Mouse (Mus musculus) kidney, adult 9 months (tissue): ENCODE measurements at regions not wholly inside any gene's neighbourhood (a gene's known extent, or its start where the extent isn't known, plus 50 kb on each side); places are given as distances from the start of the nearest gene placed in this dataset.

ENCODE experiments used
- DNase-seq: peaks from one replicate; pipeline ENCODE4 v3.0.0; 2022

- no peak for DNase-seq
Measured at GRCm38 (mm10) chr3:144137483-144137882, 67.5 kb downstream of the Lmo4 start.

GRCm38 (mm10) chr3:144136432-144136831 lies 68.6 kb downstream of the Lmo4 start:
- no peak for DNase-seq

GRCm38 (mm10) chr3:144135646-144136045 lies 69.4 kb downstream of the Lmo4 start:
- no peak for DNase-seq

- no peak for DNase-seq
Measured at GRCm38 (mm10) chr3:144128042-144128441, 77.0 kb downstream of the Lmo4 start.

- DNase-seq = no peak
Measured at GRCm38 (mm10) chr3:144124353-144124752, 80.7 kb downstream of the Lmo4 start.

GRCm38 (mm10) chr3:144123361-144124072 lies 81.5 kb downstream of the Lmo4 start:
- DNase-seq = no peak

- DNase-seq = no peak
Measured at GRCm38 (mm10) chr3:144119076-144119475, 85.9 kb downstream of the Lmo4 start.

- DNase-seq = no peak
Measured at GRCm38 (mm10) chr3:144113672-144114645, 91.1 kb downstream of the Lmo4 start.

- DNase-seq = no peak
Measured at GRCm38 (mm10) chr3:144110331-144111080, 94.5 kb downstream of the Lmo4 start.

- DNase-seq = no peak
Measured at GRCm38 (mm10) chr3:144109769-144110168, 95.3 kb downstream of the Lmo4 start.

GRCm38 (mm10) chr3:144108310-144108709 lies 96.7 kb downstream of the Lmo4 start:
- DNase-seq = no peak

- no peak for DNase-seq
Measured at GRCm38 (mm10) chr3:144107664-144108063, 97.4 kb downstream of the Lmo4 start.

GRCm38 (mm10) chr3:144104366-144104765 lies 100.7 kb downstream of the Lmo4 start:
- DNase-seq = no peak

GRCm38 (mm10) chr3:144099444-144099843 lies 105.6 kb downstream of the Lmo4 start:
- DNase-seq = no peak

- no peak for DNase-seq
Measured at GRCm38 (mm10) chr3:144098762-144099161, 106.3 kb downstream of the Lmo4 start.

- no peak for DNase-seq
Measured at GRCm38 (mm10) chr3:144091231-144091630, 113.8 kb downstream of the Lmo4 start.

- no peak for DNase-seq
Measured at GRCm38 (mm10) chr3:144089790-144090256, 115.2 kb downstream of the Lmo4 start.

GRCm38 (mm10) chr3:144088261-144088884 lies 116.6 kb downstream of the Lmo4 start:
- DNase-seq = no peak

- DNase-seq = no peak
Measured at GRCm38 (mm10) chr3:144087771-144088170, 117.2 kb downstream of the Lmo4 start.

- DNase-seq = no peak
Measured at GRCm38 (mm10) chr3:144086176-144086575, 118.8 kb downstream of the Lmo4 start.

GRCm38 (mm10) chr3:144079960-144080359 lies 125.1 kb downstream of the Lmo4 start:
- DNase-seq = no peak

- no peak for DNase-seq
Measured at GRCm38 (mm10) chr3:144078198-144078935, 126.7 kb downstream of the Lmo4 start.
